Mouse (Mus musculus) ES-CJ7 (cell line): ENCODE data around the gene Vmn2r1.

Experiments
- DNase-seq: peaks from one replicate; pipeline ENCODE4 v3.0.0; 2011; ENCODE audit warnings: low read depth, low spot score

The Vmn2r1 gene

GRCm38 (mm10) chr3:64081247-64081646 lies at the start of gene Vmn2r1:
Gene Vmn2r1, plus strand, starts transcription at chr3:64081547.
- DNase-seq: no peak

GRCm38 (mm10) chr3:64038136-64038841 lies 43.1 kb upstream of the Vmn2r1 start:
- no peak for DNase-seq

- DNase-seq: peak; percentile 86
Measured at GRCm38 (mm10) chr3:64039818-64040784, 41.2 kb upstream of the Vmn2r1 start.

GRCm38 (mm10) chr3:64112707-64113106 lies 31.4 kb downstream of the Vmn2r1 start:
- no peak for DNase-seq

- no peak for DNase-seq
Measured at GRCm38 (mm10) chr3:64113352-64114046, 32.2 kb downstream of the Vmn2r1 start.

- no peak for DNase-seq
Measured at GRCm38 (mm10) chr3:64141878-64142508, 60.6 kb downstream of the Vmn2r1 start, which contains the start of gene Vmn2r2. Gene Vmn2r2, minus strand, starts transcription at chr3:64141928.
